Mouse (Mus musculus) heart, postnatal 0 days (tissue): ENCODE results near the gene Pou3f3. TPM values are rescaled to one million over a fixed set of nuclear protein-coding genes. Genes with fewer than 3 reads are reported as not detected.

Experiments used
- ATAC-seq: fragments of 200-750 bp; cut with Nextera tagmentation; 2 replicates; pipeline ENCODE4 v1.8.0; 2017; ENCODE audit warnings: low read depth, moderate number of reproducible peaks, moderate library complexity; ENCODE audit not compliant: insufficient read depth
- DNase-seq: peaks from one replicate; pipeline ENCODE4 v3.0.0-alpha.2; 2016; ENCODE audit warnings: low spot score
- H3K27ac ChIP-seq: fragments of 300-500 bp; sonication (generic); 2 replicates; pipeline ENCODE4 v1.5.1; 2014; ENCODE audit warnings: low read depth, mild to moderate bottlenecking
- H3K27me3 ChIP-seq: fragments of 300-500 bp; sonication (generic); 2 replicates; pipeline ENCODE4 v1.6.1; 2014; ENCODE audit warnings: low read length, mixed read lengths; ENCODE audit not compliant: control insufficient read depth, insufficient read depth
- H3K36me3 ChIP-seq: fragments of 300-500 bp; sonication (generic); replicated peaks from 2 replicates; pipeline ENCODE4 v1.6.1; 2014; ENCODE audit warnings: low read length, mixed read lengths; ENCODE audit not compliant: control insufficient read depth, insufficient read depth
- H3K4me1 ChIP-seq: fragments of 300-500 bp; sonication (generic); 2 replicates; pipeline ENCODE4 v1.6.1; 2014; ENCODE audit warnings: antibody characterized with exemption; ENCODE audit not compliant: control insufficient read depth, insufficient read depth
- H3K4me2 ChIP-seq: fragments of 300-500 bp; sonication (generic); 2 replicates; pipeline ENCODE4 v1.6.1; 2014; ENCODE audit warnings: low read depth, mild to moderate bottlenecking, low read length, moderate library complexity
- H3K4me3 ChIP-seq: fragments of 300-500 bp; sonication (generic); 2 replicates; pipeline ENCODE4 v1.5.1; 2014; ENCODE audit warnings: low read depth, low read length
- H3K9ac ChIP-seq: fragments of 300-500 bp; sonication (generic); replicated peaks from 2 replicates; pipeline ENCODE4 v1.6.1; 2014; ENCODE audit warnings: low read depth, low read length, mixed read lengths
- H3K9me3 ChIP-seq: fragments of 300-500 bp; sonication (generic); replicated peaks from 2 replicates; pipeline ENCODE4 v1.6.1; 2016; ENCODE audit warnings: low read length; ENCODE audit not compliant: control insufficient read depth
- CTCF ChIP-seq: IDR thresholded peaks from 2 replicates; pipeline ENCODE4 v1.5.1; 2016; ENCODE audit warnings: antibody characterized with exemption, control low read depth, low read depth
- EP300 ChIP-seq: IDR thresholded peaks from 2 replicates; pipeline ENCODE4 v1.6.1; 2016; ENCODE audit warnings: antibody characterized with exemption, low read depth
- WGBS: fragments of 180-500 bp; shearing (Covaris S2); extraction: QIAGEN DNeasy Blood & Tissue Kit; methylation state at CpG from one replicate; pipeline ENCODE4 v1.1.7; 2014; 5-methylcytosine and 5-hydroxymethylcytosine counted together
- polyA plus RNA-seq: library from polyadenylated mRNA; unstranded; fragments of >200 nt; fragmentation: Nextera tagmentation; extraction: Ambion mirVana; gene quantifications from 2 replicates; pipeline ENCODE4 v1.2.1, GENCODE M21; 2015
- total RNA-seq: library from RNA; depleted of rRNA; stranded (reverse); fragments of >200 nt; gene quantifications from 2 replicates; pipeline ENCODE4 v1.2.3, GENCODE M21; 2014; ENCODE audit warnings: low replicate concordance

Gene Pou3f3
- total and polyA plus RNA-seq, 2 experiments from 2014 or later = not detected

DNA sequence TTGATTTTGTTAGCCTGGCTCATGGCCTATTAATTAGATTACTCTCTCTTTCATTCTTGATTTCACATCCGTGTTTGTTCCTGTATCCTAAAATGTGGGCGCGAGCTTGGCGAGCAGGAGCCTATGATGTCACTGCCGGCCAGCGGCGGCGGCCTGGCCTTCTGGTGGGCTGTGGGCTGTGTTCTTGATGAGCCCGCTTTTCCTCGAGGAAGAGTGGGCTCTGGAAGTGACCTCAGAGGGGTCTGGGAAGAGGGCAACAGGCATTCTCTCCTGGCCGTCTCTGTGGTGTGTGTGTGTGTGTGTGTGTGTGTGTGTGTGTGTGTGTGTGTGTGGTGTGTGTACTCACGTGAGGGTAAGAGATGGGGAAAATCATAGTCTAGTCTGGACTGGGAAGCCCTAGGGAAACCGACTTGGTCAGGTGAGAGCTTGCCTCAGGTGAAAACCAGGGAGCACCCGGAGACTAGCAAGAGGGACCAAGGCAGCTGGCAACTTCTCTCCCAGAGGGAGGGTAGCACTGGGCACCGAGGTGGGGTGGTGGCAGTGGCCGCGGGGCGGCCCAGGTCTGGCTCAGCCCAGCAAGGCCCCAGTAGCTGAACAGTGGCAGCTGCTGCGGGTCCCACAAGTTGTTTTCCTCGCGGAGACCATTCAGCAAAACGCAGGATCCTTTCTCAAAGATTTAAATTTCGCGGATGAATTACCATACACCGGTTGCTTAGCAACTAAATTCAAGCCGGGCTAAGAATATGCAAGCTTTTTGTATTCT, 8.5 kb downstream of the Pou3f3 start:
- ATAC-seq (no peak), DNase-seq (no peak)
- no peak overlapping the region for H3K27ac ChIP-seq
- no peak overlapping the region for H3K9ac ChIP-seq
- no peak overlapping the region for H3K4me2 ChIP-seq
- H3K9me3 ChIP-seq = no peaks in the 10 kb centered on the region
- H3K36me3 ChIP-seq = no peaks in the 10 kb centered on the region
- no peak overlapping the region for H3K4me3 ChIP-seq
- peaks cover 95% of the 10 kb centered on the region for H3K27me3 ChIP-seq
- TF ChIP-seq EP300 = no peak
- no peak for TF ChIP-seq CTCF
- 1% methylated on average over 26 of the region's 26 CpGs for WGBS
- no peaks in the 10 kb centered on the region for H3K4me1 ChIP-seq

DNA sequence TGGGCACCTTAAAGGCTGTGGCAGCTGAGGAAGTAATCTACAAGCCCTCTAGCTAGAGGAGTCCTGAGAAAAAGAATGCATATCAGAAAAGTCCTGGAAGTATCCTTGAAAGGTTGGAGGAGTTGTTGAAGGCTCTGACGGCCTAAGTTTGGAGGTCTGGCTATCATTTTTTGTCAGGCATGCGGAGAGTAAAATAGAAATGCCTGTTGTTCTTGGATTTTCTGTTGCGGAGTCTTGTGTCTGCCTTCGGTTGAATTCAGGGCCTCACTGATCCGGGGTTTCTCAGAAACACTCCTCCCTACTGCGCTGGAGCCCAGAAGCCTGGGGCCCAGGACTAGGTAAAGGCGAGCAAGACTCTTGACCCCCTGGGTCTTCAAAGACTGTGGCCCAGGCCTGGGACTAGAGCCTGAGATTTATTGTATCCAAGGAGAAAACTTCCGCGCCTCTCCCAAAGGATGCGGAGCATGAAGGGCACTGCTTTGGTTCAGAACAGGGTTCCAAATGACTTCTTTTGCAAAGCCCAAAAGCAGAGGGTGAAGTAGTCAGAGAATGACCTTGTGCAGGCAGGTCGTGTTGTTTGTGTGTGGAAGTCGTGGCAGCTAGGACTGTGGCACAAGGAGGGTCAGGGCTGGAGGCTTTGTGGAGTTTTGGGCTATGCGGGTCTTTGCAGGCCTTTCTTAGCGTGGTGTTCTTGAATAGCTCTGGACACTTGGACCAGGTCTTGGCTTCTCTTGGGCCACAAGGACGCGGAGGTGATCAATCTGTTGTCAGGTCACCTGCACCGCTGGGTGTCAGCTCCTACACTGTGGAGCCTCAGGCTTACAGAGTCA, 9.6 kb downstream of the Pou3f3 start:
- H3K27me3 ChIP-seq = peaks cover 97% of the 10 kb centered on the region
- H3K9ac ChIP-seq = no peak overlapping the region
- H3K4me3 ChIP-seq = no peak overlapping the region
- no peak for ATAC-seq
- H3K36me3 ChIP-seq = no peaks in the 10 kb centered on the region
- no peak for DNase-seq
- H3K9me3 ChIP-seq = no peaks in the 10 kb centered on the region
- no peak overlapping the region for H3K4me2 ChIP-seq
- no peaks in the 10 kb centered on the region for H3K4me1 ChIP-seq
- no peak for TF ChIP-seq EP300
- no peak for TF ChIP-seq CTCF
- WGBS = 14% methylated on average over 17 of the region's 17 CpGs
- H3K27ac ChIP-seq = no peak overlapping the region

- ATAC-seq = no peak
- Histone ChIP-seq H3K9ac (no peak overlapping the region), H3K4me3 (no peak overlapping the region), H3K36me3 (no peaks in the 10 kb centered on the region), H3K27ac (no peak overlapping the region), H3K4me2 (no peak overlapping the region), H3K27me3 (peaks cover 97% of the 10 kb centered on the region), H3K4me1 (no peaks in the 10 kb centered on the region), H3K9me3 (no peaks in the 10 kb centered on the region)
- no peak for DNase-seq
- TF ChIP-seq EP300 (no peak), CTCF (no peak)
- WGBS = 6% methylated on average over 8 of the region's 8 CpGs
Observed at GRCm38 (mm10) chr1:42705811-42706160, 10.2 kb downstream of the Pou3f3 start.

GRCm38 (mm10) chr1:42707196-42707595, 11.6 kb downstream of the Pou3f3 start:
- no peak overlapping the region for H3K27ac ChIP-seq
- ATAC-seq = no peak
- no peak overlapping the region for H3K9ac ChIP-seq
- TF ChIP-seq CTCF = no peak
- no peak for TF ChIP-seq EP300
- 10% methylated on average over 5 of the region's 5 CpGs for WGBS
- no peaks in the 10 kb centered on the region for H3K36me3 ChIP-seq
- no peak overlapping the region for H3K4me3 ChIP-seq
- H3K4me1 ChIP-seq = no peaks in the 10 kb centered on the region
- H3K27me3 ChIP-seq = peaks cover 97% of the 10 kb centered on the region
- DNase-seq = no peak
- H3K9me3 ChIP-seq = no peaks in the 10 kb centered on the region
- H3K4me2 ChIP-seq = no peak overlapping the region

GRCm38 (mm10) chr1:42707611-42708130, 12.1 kb downstream of the Pou3f3 start:
- Histone ChIP-seq H3K4me3 (no peak overlapping the region), H3K4me2 (no peak overlapping the region), H3K36me3 (no peaks in the 10 kb centered on the region), H3K4me1 (no peaks in the 10 kb centered on the region), H3K9me3 (no peaks in the 10 kb centered on the region), H3K9ac (no peak overlapping the region), H3K27me3 (peaks cover 98% of the 10 kb centered on the region), H3K27ac (no peak overlapping the region)
- 8% methylated on average over 4 of the region's 4 CpGs for WGBS
- no peak for DNase-seq
- ATAC-seq = no peak
- TF ChIP-seq CTCF = no peak
- no peak for TF ChIP-seq EP300
